Mouse (Mus musculus) myocyte (in vitro differentiated cells): Measurements from ENCODE around the gene Gata3. TPM values are rescaled to one million over a fixed set of nuclear protein-coding genes. Genes with fewer than 3 reads are reported as not detected.

Experiments
- H3K27me3 ChIP-seq: one replicate; pipeline ENCODE4 v1.6.1; 2011; ENCODE audit not compliant: control insufficient read depth, insufficient read depth, insufficient read length
- H3K36me3 ChIP-seq: one replicate; pipeline ENCODE4 v1.6.1; 2011; ENCODE audit not compliant: control insufficient read depth, insufficient read depth
- H3K4me2 ChIP-seq: one replicate; pipeline ENCODE4 v1.6.1; 2011; ENCODE audit warnings: low read depth, control low read depth
- H3K4me3 ChIP-seq: one replicate; pipeline ENCODE4 v1.5.1; 2011; ENCODE audit warnings: mild to moderate bottlenecking, control low read depth, moderate library complexity
- H3K79me2 ChIP-seq: one replicate; pipeline ENCODE4 v1.6.1; 2011; ENCODE audit not compliant: control insufficient read depth, insufficient read depth
- H3ac ChIP-seq: one replicate; pipeline ENCODE4 v1.6.1; 2011; ENCODE audit not compliant: control insufficient read depth, insufficient read length
- CEBPB ChIP-seq: IDR thresholded peaks from 2 replicates; pipeline ENCODE4 v1.6.1; 2011; ENCODE audit warnings: mild to moderate bottlenecking, moderate library complexity; ENCODE audit not compliant: poor library complexity, insufficient read depth, severe bottlenecking
- E2F4 ChIP-seq: IDR thresholded peaks from one replicate; pipeline ENCODE4 v1.6.1; 2011; ENCODE audit warnings: mild to moderate bottlenecking, control low read depth, moderate library complexity; ENCODE audit not compliant: insufficient read depth
- MAX ChIP-seq: IDR thresholded peaks from one replicate; pipeline ENCODE4 v1.6.1; 2011; ENCODE audit warnings: low read depth, mild to moderate bottlenecking, control low read depth
- MYOD1 ChIP-seq, 3 experiments: IDR thresholded peaks; one replicate each; pipeline ENCODE4 v1.6.1; 2011; ENCODE audit warnings: control low read depth in 2 of 3, low read depth in 2 of 3, mild to moderate bottlenecking in 2 of 3, moderate library complexity in 1 of 3; ENCODE audit not compliant: insufficient read length in 2 of 3, control insufficient read depth in 1 of 3
- MYOG ChIP-seq, 3 experiments: IDR thresholded peaks; one replicate each; pipeline ENCODE4 v1.6.1; 2011; ENCODE audit warnings: control low read depth in 2 of 3, low read depth in 2 of 3, mild to moderate bottlenecking in 2 of 3; ENCODE audit not compliant: insufficient read length in 2 of 3, control insufficient read depth in 1 of 3, insufficient read depth in 1 of 3
- POLR2A ChIP-seq: IDR thresholded peaks from one replicate; pipeline ENCODE4 v1.6.1; 2011; ENCODE audit warnings: low read depth, mild to moderate bottlenecking, control low read depth, moderate library complexity; ENCODE audit not compliant: insufficient read length
- POLR2AphosphoS2 ChIP-seq: IDR thresholded peaks from one replicate; pipeline ENCODE4 v1.6.1; 2011; ENCODE audit warnings: low read depth, control low read depth; ENCODE audit not compliant: insufficient read length
- REST ChIP-seq: IDR thresholded peaks from one replicate; pipeline ENCODE4 v1.6.1; 2011; ENCODE audit warnings: mild to moderate bottlenecking, control low read depth, moderate library complexity; ENCODE audit not compliant: insufficient read depth, insufficient read length
- SRF ChIP-seq: IDR thresholded peaks from one replicate; pipeline ENCODE4 v1.6.1; 2011; ENCODE audit warnings: low read depth; ENCODE audit not compliant: control insufficient read depth, insufficient read length
- TCF12 ChIP-seq: IDR thresholded peaks from one replicate; pipeline ENCODE4 v1.6.1; 2011; ENCODE audit warnings: mild to moderate bottlenecking, control low read depth; ENCODE audit not compliant: poor library complexity, insufficient read depth, severe bottlenecking
- TCF3 ChIP-seq: IDR thresholded peaks from one replicate; pipeline ENCODE4 v1.6.1; 2011; ENCODE audit warnings: low read depth, control low read depth; ENCODE audit not compliant: insufficient read length
- USF1 ChIP-seq: IDR thresholded peaks from one replicate; pipeline ENCODE4 v1.6.1; 2011; ENCODE audit warnings: low read depth, mild to moderate bottlenecking, control low read depth, moderate library complexity
- polyA plus RNA-seq: library from polyadenylated mRNA; unstranded; fragments of >200 nt; fragmentation: generic; extraction: Trizol; gene quantifications from one replicate; pipeline ENCODE4 v1.2.1, GENCODE M21; 2012; ENCODE audit warnings: missing spikeins

The Gata3 gene
- polyA plus RNA-seq, 1 experiment = 3.7 TPM

GRCm38 (mm10) chr2:9896097-9896770 is 6.4 kb upstream of the Gata3 start:
- no peaks in the 10 kb centered on the region for H3K79me2 ChIP-seq
- no peaks in the 10 kb centered on the region for H3K27me3 ChIP-seq
- no peak overlapping the region for H3ac ChIP-seq
- TF ChIP-seq MAX (no peak), SRF (no peak), USF1 (no peak), CEBPB (no peak), POLR2A (no peak), MYOG (IDR thresholded peaks at IDR 0.05; ENCODE audit: control insufficient read depth in 1 of 3, insufficient read depth in 1 of 3, insufficient read length in 2 of 3, low read depth in 2 of 3) (no peak), E2F4 (no peak), MYOD1 (IDR thresholded peaks at IDR 0.05; ENCODE audit: control insufficient read depth in 1 of 3, insufficient read length in 2 of 3, low read depth in 2 of 3) (no peak), REST (no peak), TCF3 (no peak), TCF12 (no peak), POLR2AphosphoS2 (no peak)
- H3K4me2 ChIP-seq = no peak overlapping the region
- H3K36me3 ChIP-seq = no peaks in the 10 kb centered on the region
- H3K4me3 ChIP-seq = no peak overlapping the region

- Histone ChIP-seq H3K27me3 (no peaks in the 10 kb centered on the region), H3K36me3 (no peaks in the 10 kb centered on the region), H3K79me2 (no peaks in the 10 kb centered on the region), H3K4me2 (no peak overlapping the region), H3ac (no peak overlapping the region), H3K4me3 (no peak overlapping the region)
- TF ChIP-seq TCF3 (no peak), MYOG (IDR thresholded peaks at IDR 0.05; ENCODE audit: control insufficient read depth in 1 of 3, insufficient read depth in 1 of 3, insufficient read length in 2 of 3, low read depth in 2 of 3) (no peak), CEBPB (no peak), POLR2A (no peak), E2F4 (no peak)
Measured at GRCm38 (mm10) chr2:9894836-9895593, 5.2 kb upstream of the Gata3 start.

- Histone ChIP-seq H3K4me2 (no peak overlapping the region), H3K79me2 (no peaks in the 10 kb centered on the region), H3K27me3 (no peaks in the 10 kb centered on the region), H3K36me3 (no peaks in the 10 kb centered on the region), H3K4me3 (no peak overlapping the region), H3ac (no peak overlapping the region)
- TF ChIP-seq CEBPB (no peak), TCF3 (no peak), MYOG (IDR thresholded peaks at IDR 0.05; ENCODE audit: control insufficient read depth in 1 of 3, insufficient read depth in 1 of 3, insufficient read length in 2 of 3, low read depth in 2 of 3) (no peak), REST (no peak), MAX (no peak), SRF (no peak), TCF12 (no peak), E2F4 (no peak), POLR2AphosphoS2 (no peak)
Measured at GRCm38 (mm10) chr2:9893272-9893953, 3.6 kb upstream of the Gata3 start.

GRCm38 (mm10) chr2:9892541-9892940 is 2.7 kb upstream of the Gata3 start:
- no peak overlapping the region for H3K4me2 ChIP-seq
- H3K79me2 ChIP-seq = no peaks in the 10 kb centered on the region
- H3ac ChIP-seq = no peak overlapping the region
- H3K4me3 ChIP-seq = no peak overlapping the region
- H3K36me3 ChIP-seq = no peaks in the 10 kb centered on the region
- TF ChIP-seq CEBPB (no peak), TCF3 (no peak), MAX (no peak), SRF (no peak), TCF12 (no peak)
- no peaks in the 10 kb centered on the region for H3K27me3 ChIP-seq

GRCm38 (mm10) chr2:9890906-9891305 is 1.1 kb upstream of the Gata3 start:
- Histone ChIP-seq H3K36me3 (no peaks in the 10 kb centered on the region), H3ac (no peak overlapping the region), H3K4me3 (no peak overlapping the region), H3K79me2 (no peaks in the 10 kb centered on the region), H3K4me2 (no peak overlapping the region), H3K27me3 (no peaks in the 10 kb centered on the region)
- TF ChIP-seq TCF3 = no peak
- no peak for TF ChIP-seq SRF
- no peak for TF ChIP-seq E2F4
- TF ChIP-seq POLR2AphosphoS2 = no peak
- TF ChIP-seq USF1 = no peak
- TF ChIP-seq CEBPB = no peak
- TF ChIP-seq REST = no peak
- TF ChIP-seq MAX = no peak
- no peak for TF ChIP-seq TCF12
- no peak for TF ChIP-seq MYOD1 (IDR thresholded peaks at IDR 0.05; ENCODE audit: control insufficient read depth in 1 of 3, insufficient read length in 2 of 3, low read depth in 2 of 3)
- no peak for TF ChIP-seq MYOG (IDR thresholded peaks at IDR 0.05; ENCODE audit: control insufficient read depth in 1 of 3, insufficient read depth in 1 of 3, insufficient read length in 2 of 3, low read depth in 2 of 3)
- no peak for TF ChIP-seq POLR2A
